Mouse (Mus musculus) spleen, adult 2 months (tissue): ENCODE data around the gene Mast2.

ENCODE experiments used
- CTCF ChIP-seq: fragments of 200-500 bp; IDR thresholded peaks from 2 replicates; pipeline ENCODE4 v1.5.1; 2011; ENCODE audit warnings: mild to moderate bottlenecking, inconsistent platforms; ENCODE audit not compliant: insufficient read depth, insufficient read length, insufficient replicate concordance; ENCODE audit errors: extremely low read depth
- POLR2A ChIP-seq: fragments of 200-500 bp; IDR thresholded peaks from 2 replicates; pipeline ENCODE4 v1.6.1; 2011; ENCODE audit warnings: low read depth, low read length, inconsistent platforms

- TF ChIP-seq POLR2A = no peak
- no peak for TF ChIP-seq CTCF
Observed at GRCm38 (mm10) chr4:116405955-116406351, 58.0 kb downstream of the Mast2 start.
